Mouse (Mus musculus): ENCODE measurements around the gene Dctn2. TPM values are rescaled to one million over a fixed set of nuclear protein-coding genes. Genes with fewer than 3 reads are reported as not detected.
"Not testable (repeated sequence)": the region's sequence is repeated elsewhere in the genome, so short reads cannot be mapped to it uniquely, and the experiment has no call there.

Gene Dctn2
- polyA plus RNA-seq, 1 experiment from 2014 or later = 135 TPM

- no peak for ATAC-seq (replicated peaks; ENCODE audit: insufficient number of reproducible peaks, low FRiP score, low TSS enrichment)
- Histone ChIP-seq H3K36me3 (ENCODE audit: control insufficient read depth, insufficient read depth, low read length) (peaks cover 30% of the 10 kb centered on the region), H3K4me3 (ENCODE audit: low read depth, low read length) (no peak overlapping the region), H3K4me2 (no peak overlapping the region), H3K4me1 (ENCODE audit: control insufficient read depth, insufficient read depth, low read length) (peaks cover 35% of the 10 kb centered on the region), H3K27ac (ENCODE audit: low read depth, low read length) (no peak overlapping the region), H3K27me3 (ENCODE audit: control insufficient read depth, insufficient read depth, low read length) (no peaks in the 10 kb centered on the region), H3K9me3 (replicated peaks; ENCODE audit: control insufficient read depth, low read length) (no peaks in the 10 kb centered on the region), H3K9ac (ENCODE audit: low read depth, low read length) (no peak overlapping the region)
- WGBS (ENCODE audit: insufficient replicate concordance) = 85% methylated on average over 3 of the region's 3 CpGs
Observed at GRCm38 (mm10) chr10:127293590-127294113, 27.5 kb downstream of the Dctn2 start.

- Histone ChIP-seq H3K27ac (ENCODE audit: low read depth, low read length) (no peak overlapping the region), H3K4me1 (ENCODE audit: control insufficient read depth, insufficient read depth, low read length) (peaks cover 30% of the 10 kb centered on the region), H3K9ac (ENCODE audit: low read depth, low read length) (no peak overlapping the region), H3K4me2 (no peak overlapping the region), H3K36me3 (ENCODE audit: control insufficient read depth, insufficient read depth, low read length) (peaks cover 41% of the 10 kb centered on the region), H3K9me3 (replicated peaks; ENCODE audit: control insufficient read depth, low read length) (no peaks in the 10 kb centered on the region), H3K27me3 (ENCODE audit: control insufficient read depth, insufficient read depth, low read length) (no peaks in the 10 kb centered on the region), H3K4me3 (ENCODE audit: low read depth, low read length) (no peak overlapping the region)
- WGBS (ENCODE audit: insufficient replicate concordance) = 92% methylated on average over 10 of the region's 10 CpGs
- no peak for ATAC-seq (replicated peaks; ENCODE audit: insufficient number of reproducible peaks, low FRiP score, low TSS enrichment)
Observed at GRCm38 (mm10) chr10:127294895-127295510, 28.8 kb downstream of the Dctn2 start.

- Histone ChIP-seq H3K9me3 (replicated peaks; ENCODE audit: control insufficient read depth, low read length) (no peaks in the 10 kb centered on the region), H3K4me3 (ENCODE audit: low read depth, low read length) (no peak overlapping the region), H3K4me2 (no peak overlapping the region), H3K27ac (ENCODE audit: low read depth, low read length) (no peak overlapping the region), H3K9ac (ENCODE audit: low read depth, low read length) (no peak overlapping the region), H3K4me1 (ENCODE audit: control insufficient read depth, insufficient read depth, low read length) (peaks cover 30% of the 10 kb centered on the region), H3K36me3 (ENCODE audit: control insufficient read depth, insufficient read depth, low read length) (peaks cover 46% of the 10 kb centered on the region), H3K27me3 (ENCODE audit: control insufficient read depth, insufficient read depth, low read length) (no peaks in the 10 kb centered on the region)
- 88% methylated on average over 24 of the region's 24 CpGs for WGBS (ENCODE audit: insufficient replicate concordance)
- ATAC-seq (replicated peaks; ENCODE audit: insufficient number of reproducible peaks, low FRiP score, low TSS enrichment) = no peak
Observed at GRCm38 (mm10) chr10:127295986-127296794, 30.0 kb downstream of the Dctn2 start.

GRCm38 (mm10) chr10:127297015-127297871 lies 31.1 kb downstream of the Dctn2 start:
- Histone ChIP-seq H3K4me3 (ENCODE audit: low read depth, low read length) (no peak overlapping the region), H3K9ac (ENCODE audit: low read depth, low read length) (no peak overlapping the region), H3K27ac (ENCODE audit: low read depth, low read length) (peak overlapping the region; percentile 47; the same call in 1 of the 2 replicates), H3K9me3 (replicated peaks; ENCODE audit: control insufficient read depth, low read length) (no peaks in the 10 kb centered on the region), H3K4me2 (no peak overlapping the region), H3K27me3 (ENCODE audit: control insufficient read depth, insufficient read depth, low read length) (no peaks in the 10 kb centered on the region), H3K36me3 (ENCODE audit: control insufficient read depth, insufficient read depth, low read length) (peaks cover 55% of the 10 kb centered on the region), H3K4me1 (ENCODE audit: control insufficient read depth, insufficient read depth, low read length) (peaks cover 22% of the 10 kb centered on the region)
- no peak for ATAC-seq (replicated peaks; ENCODE audit: insufficient number of reproducible peaks, low FRiP score, low TSS enrichment)
- 66% methylated on average over 16 of the region's 16 CpGs for WGBS (ENCODE audit: insufficient replicate concordance)

GRCm38 (mm10) chr10:127300361-127300760 lies 34.2 kb downstream of the Dctn2 start:
- no peak overlapping the region for H3K4me3 ChIP-seq (ENCODE audit: low read depth, low read length)
- ATAC-seq (replicated peaks; ENCODE audit: insufficient number of reproducible peaks, low FRiP score, low TSS enrichment) = no peak
- 94% methylated on average over 6 of the region's 6 CpGs for WGBS (ENCODE audit: insufficient replicate concordance)
- peaks cover 8% of the 10 kb centered on the region for H3K4me1 ChIP-seq (ENCODE audit: control insufficient read depth, insufficient read depth, low read length)
- no peaks in the 10 kb centered on the region for H3K27me3 ChIP-seq (ENCODE audit: control insufficient read depth, insufficient read depth, low read length)
- H3K36me3 ChIP-seq (ENCODE audit: control insufficient read depth, insufficient read depth, low read length) = peaks cover 63% of the 10 kb centered on the region
- H3K9me3 ChIP-seq (replicated peaks; ENCODE audit: control insufficient read depth, low read length) = no peaks in the 10 kb centered on the region
- no peak overlapping the region for H3K4me2 ChIP-seq
- no peak overlapping the region for H3K27ac ChIP-seq (ENCODE audit: low read depth, low read length)
- H3K9ac ChIP-seq (ENCODE audit: low read depth, low read length) = no peak overlapping the region

GRCm38 (mm10) chr10:127303136-127303535 lies 37.0 kb downstream of the Dctn2 start:
- no peaks in the 10 kb centered on the region for H3K27me3 ChIP-seq (ENCODE audit: control insufficient read depth, insufficient read depth, low read length)
- WGBS (ENCODE audit: insufficient replicate concordance) = 93% methylated on average over 11 of the region's 11 CpGs
- no peaks in the 10 kb centered on the region for H3K9me3 ChIP-seq (replicated peaks; ENCODE audit: control insufficient read depth, low read length)
- no peak overlapping the region for H3K27ac ChIP-seq (ENCODE audit: low read depth, low read length)
- ATAC-seq (replicated peaks; ENCODE audit: insufficient number of reproducible peaks, low FRiP score, low TSS enrichment) = no peak
- no peak overlapping the region for H3K9ac ChIP-seq (ENCODE audit: low read depth, low read length)
- no peak overlapping the region for H3K4me3 ChIP-seq (ENCODE audit: low read depth, low read length)
- H3K4me2 ChIP-seq = no peak overlapping the region
- H3K36me3 ChIP-seq (ENCODE audit: control insufficient read depth, insufficient read depth, low read length) = peaks cover 66% of the 10 kb centered on the region
- no peaks in the 10 kb centered on the region for H3K4me1 ChIP-seq (ENCODE audit: control insufficient read depth, insufficient read depth, low read length)

GRCm38 (mm10) chr10:127309167-127309566 lies 43.0 kb downstream of the Dctn2 start:
- H3K9ac ChIP-seq (ENCODE audit: low read depth, low read length); H3K4me1 ChIP-seq (ENCODE audit: control insufficient read depth, insufficient read depth, low read length); H3K9me3 ChIP-seq (replicated peaks; ENCODE audit: control insufficient read depth, low read length); H3K4me2 ChIP-seq; H3K27me3 ChIP-seq (ENCODE audit: control insufficient read depth, insufficient read depth, low read length); H3K4me3 ChIP-seq (ENCODE audit: low read depth, low read length); ATAC-seq (replicated peaks; ENCODE audit: insufficient number of reproducible peaks, low FRiP score, low TSS enrichment); H3K27ac ChIP-seq (ENCODE audit: low read depth, low read length): not testable (repeated sequence)
- peaks cover 34% of the 10 kb centered on the region for H3K36me3 ChIP-seq (ENCODE audit: control insufficient read depth, insufficient read depth, low read length)
- WGBS (ENCODE audit: insufficient replicate concordance) = 84% methylated on average over 3 of the region's 3 CpGs

Data from heart, embryonic 11.5 days (tissue).